Mouse (Mus musculus): Measurements from ENCODE around the gene Nup88.

Nup88 gene

GRCm38 (mm10) chr11:70969821-70970559 is at the start of gene Nup88, which contains the start of gene Rpain:
TSS of gene Nup88 (minus strand) at chr11:70969973.
TSS of gene Rpain (plus strand) at chr11:70970213.
- peak; percentile 80 for DNase-seq (ENCODE audit: extremely low read depth, low read depth, low spot score)

GRCm38 (mm10) chr11:71018416-71019200 is 48.8 kb upstream of the Nup88 start:
- DNase-seq (ENCODE audit: extremely low read depth, low read depth, low spot score), result no peak

GRCm38 (mm10) chr11:71017051-71017450 is 47.3 kb upstream of the Nup88 start:
- no peak for DNase-seq (ENCODE audit: extremely low read depth, low read depth, low spot score)

GRCm38 (mm10) chr11:71012743-71013142 is 43.0 kb upstream of the Nup88 start:
- no peak for DNase-seq (ENCODE audit: extremely low read depth, low read depth, low spot score)

- no peak for DNase-seq (ENCODE audit: extremely low read depth, low read depth, low spot score)
Observed at GRCm38 (mm10) chr11:71008321-71008720, 38.5 kb upstream of the Nup88 start.

- DNase-seq (ENCODE audit: extremely low read depth, low read depth, low spot score), result no peak
Observed at GRCm38 (mm10) chr11:71007831-71008230, 38.1 kb upstream of the Nup88 start.

GRCm38 (mm10) chr11:71007026-71007425 is 37.3 kb upstream of the Nup88 start:
- no peak for DNase-seq (ENCODE audit: extremely low read depth, low read depth, low spot score)

- DNase-seq (ENCODE audit: extremely low read depth, low read depth, low spot score), result no peak
Observed at GRCm38 (mm10) chr11:71005046-71005445, 35.3 kb upstream of the Nup88 start.

- peak; percentile 77 for DNase-seq (ENCODE audit: extremely low read depth, low read depth, low spot score)
Observed at GRCm38 (mm10) chr11:71004316-71004773, 34.6 kb upstream of the Nup88 start, which contains the start of gene Dhx33. TSS of gene Dhx33 (minus strand) at chr11:71004437.

- DNase-seq (ENCODE audit: extremely low read depth, low read depth, low spot score), result no peak
Observed at GRCm38 (mm10) chr11:71003611-71004315, 34.0 kb upstream of the Nup88 start.

- no peak for DNase-seq (ENCODE audit: extremely low read depth, low read depth, low spot score)
Observed at GRCm38 (mm10) chr11:71001167-71001566, 31.4 kb upstream of the Nup88 start.

GRCm38 (mm10) chr11:70982557-70983228 is 12.9 kb upstream of the Nup88 start, which contains the start of gene C1qbp:
TSS of gene C1qbp (minus strand) at chr11:70983026.
- DNase-seq (ENCODE audit: extremely low read depth, low read depth, low spot score), result no peak

GRCm38 (mm10) chr11:70982030-70982429 is 12.3 kb upstream of the Nup88 start:
- no peak for DNase-seq (ENCODE audit: extremely low read depth, low read depth, low spot score)

GRCm38 (mm10) chr11:70980751-70981510 is 11.2 kb upstream of the Nup88 start:
- DNase-seq (ENCODE audit: extremely low read depth, low read depth, low spot score), result no peak

- DNase-seq (ENCODE audit: extremely low read depth, low read depth, low spot score), result no peak
Observed at GRCm38 (mm10) chr11:70980232-70980631, 10.5 kb upstream of the Nup88 start.

- no peak for DNase-seq (ENCODE audit: extremely low read depth, low read depth, low spot score)
Observed at GRCm38 (mm10) chr11:70977293-70977692, 7.5 kb upstream of the Nup88 start.

GRCm38 (mm10) chr11:70975193-70975592 is 5.4 kb upstream of the Nup88 start:
- DNase-seq (ENCODE audit: extremely low read depth, low read depth, low spot score), result no peak

GRCm38 (mm10) chr11:70973947-70974346 is 4.2 kb upstream of the Nup88 start:
- DNase-seq (ENCODE audit: extremely low read depth, low read depth, low spot score), result no peak

- no peak for DNase-seq (ENCODE audit: extremely low read depth, low read depth, low spot score)
Observed at GRCm38 (mm10) chr11:70972586-70972985, 2.8 kb upstream of the Nup88 start.

All from fat pad, adult 2 months (tissue).